Mouse (Mus musculus) intestine, embryonic 15.5 days (tissue): ENCODE data around the gene Rem2. TPM values are rescaled to one million over a fixed set of nuclear protein-coding genes. Genes with fewer than 3 reads are reported as not detected.
A peak's percentile ranks its signal among the peaks of the same experiment; 100 is the strongest.

Experiments
- ATAC-seq: fragments of 200-750 bp; cut with Nextera tagmentation; 2 replicates; pipeline ENCODE4 v1.8.0; 2017; ENCODE audit warnings: moderate TSS enrichment, moderate library complexity
- H3K27ac ChIP-seq: fragments of 300-500 bp; sonication (generic); 2 replicates; pipeline ENCODE4 v1.5.1; 2015; ENCODE audit warnings: mild to moderate bottlenecking, inconsistent platforms
- H3K27me3 ChIP-seq: fragments of 300-500 bp; sonication (generic); replicated peaks from 2 replicates; pipeline ENCODE4 v1.6.1; 2015; ENCODE audit warnings: inconsistent platforms
- H3K36me3 ChIP-seq: fragments of 300-500 bp; sonication (generic); 2 replicates; pipeline ENCODE4 v1.6.1; 2015; ENCODE audit warnings: inconsistent platforms
- H3K4me1 ChIP-seq: fragments of 300-500 bp; sonication (generic); replicated peaks from 2 replicates; pipeline ENCODE4 v1.6.1; 2015; ENCODE audit warnings: inconsistent platforms
- H3K4me2 ChIP-seq: fragments of 300-500 bp; sonication (generic); replicated peaks from 2 replicates; pipeline ENCODE4 v1.6.1; 2015; ENCODE audit warnings: mild to moderate bottlenecking, inconsistent platforms
- H3K4me3 ChIP-seq: fragments of 300-500 bp; sonication (generic); replicated peaks from 2 replicates; pipeline ENCODE4 v1.5.1; 2015; ENCODE audit warnings: inconsistent platforms
- H3K9ac ChIP-seq: fragments of 300-500 bp; sonication (generic); 2 replicates; pipeline ENCODE4 v1.6.1; 2015; ENCODE audit warnings: inconsistent platforms
- H3K9me3 ChIP-seq: fragments of 300-500 bp; sonication (generic); 2 replicates; pipeline ENCODE4 v1.6.1; 2016; ENCODE audit warnings: inconsistent platforms
- WGBS: fragments of 180-500 bp; shearing (Covaris S2); methylation state at CpG from one replicate; pipeline ENCODE4 v1.1.7; 2015; 5-methylcytosine and 5-hydroxymethylcytosine counted together
- polyA plus RNA-seq: library from polyadenylated mRNA; unstranded; fragments of >200 nt; fragmentation: Nextera tagmentation; extraction: Ambion mirVana; gene quantifications from 2 replicates; pipeline ENCODE4 v1.2.1, GENCODE M21; 2015

Gene Rem2
- polyA plus RNA-seq, 1 experiment from 2014 or later, result 1.9 TPM

- H3K27ac ChIP-seq, result peak overlapping the region; percentile 72
- no peaks in the 10 kb centered on the region for H3K9me3 ChIP-seq
- H3K4me1 ChIP-seq, result peaks cover 9% of the 10 kb centered on the region; the same call in 1 of the 2 replicates
- WGBS, result 50% methylated on average over 11 of the region's 11 CpGs
- ATAC-seq, result peak; percentile 87
- H3K9ac ChIP-seq, result no peak overlapping the region
- no peaks in the 10 kb centered on the region for H3K27me3 ChIP-seq
- H3K36me3 ChIP-seq, result no peaks in the 10 kb centered on the region
- H3K4me3 ChIP-seq, result no peak overlapping the region
- 0 out of 2 replicates have a peak overlapping the region, but pooled peaks have one; percentile 18 for H3K4me2 ChIP-seq
Measured at GRCm38 (mm10) chr14:54454669-54455528, 21.0 kb upstream of the Rem2 start.

- no peak overlapping the region for H3K4me2 ChIP-seq
- H3K27ac ChIP-seq, result no peak overlapping the region
- H3K9ac ChIP-seq, result no peak overlapping the region
- no peaks in the 10 kb centered on the region for H3K36me3 ChIP-seq
- no peak overlapping the region for H3K4me3 ChIP-seq
- no peaks in the 10 kb centered on the region for H3K27me3 ChIP-seq
- H3K9me3 ChIP-seq, result no peaks in the 10 kb centered on the region
- peaks cover 9% of the 10 kb centered on the region; the same call in 1 of the 2 replicates for H3K4me1 ChIP-seq
- 81% methylated on average over 14 of the region's 14 CpGs for WGBS
- ATAC-seq, result no peak
Measured at GRCm38 (mm10) chr14:54457907-54458569, 17.9 kb upstream of the Rem2 start.

- Histone ChIP-seq H3K4me1 (0 out of 2 replicates have a peak, but pooled peaks cover 3% of the 10 kb centered on the region), H3K4me3 (no peak overlapping the region), H3K9ac (no peak overlapping the region), H3K4me2 (no peak overlapping the region), H3K27ac (no peak overlapping the region), H3K9me3 (no peaks in the 10 kb centered on the region), H3K36me3 (no peaks in the 10 kb centered on the region), H3K27me3 (no peaks in the 10 kb centered on the region)
- ATAC-seq, result no peak
- 61% methylated on average over 4 of the region's 4 CpGs for WGBS
Measured at GRCm38 (mm10) chr14:54462146-54462545, 13.8 kb upstream of the Rem2 start.

- Histone ChIP-seq H3K4me2 (peak overlapping the region; percentile 72), H3K9ac (peak overlapping the region; percentile 78; the same call in 1 of the 2 replicates), H3K4me1 (0 out of 2 replicates have a peak, but pooled peaks cover 3% of the 10 kb centered on the region), H3K9me3 (no peaks in the 10 kb centered on the region), H3K27me3 (no peaks in the 10 kb centered on the region), H3K27ac (peak overlapping the region; percentile 85), H3K36me3 (0 out of 2 replicates have a peak, but pooled peaks cover 8% of the 10 kb centered on the region), H3K4me3 (peak overlapping the region; percentile 92)
- WGBS, result 13% methylated on average over 12 of the region's 12 CpGs
- peak; percentile 57 for ATAC-seq
Measured at GRCm38 (mm10) chr14:54463108-54463958, 12.6 kb upstream of the Rem2 start.

GRCm38 (mm10) chr14:54463959-54464292 lies 12.0 kb upstream of the Rem2 start, which contains the start of gene Lrp10:
TSS of gene Lrp10 (plus strand) at chr14:54464137.
- under 1% methylated on average over 35 of the region's 35 CpGs for WGBS
- ATAC-seq, result peak; percentile 93
- H3K4me1 ChIP-seq, result 0 out of 2 replicates have a peak, but pooled peaks cover 3% of the 10 kb centered on the region
- H3K36me3 ChIP-seq, result peaks cover 14% of the 10 kb centered on the region
- H3K27me3 ChIP-seq, result no peaks in the 10 kb centered on the region
- H3K9me3 ChIP-seq, result no peaks in the 10 kb centered on the region
- peak within 1 kb of the TSS; percentile 92 for H3K4me3 ChIP-seq
- H3K4me2 ChIP-seq, result peak within 1 kb of the TSS; percentile 72
- peak within 1 kb of the TSS; percentile 85 for H3K27ac ChIP-seq
- H3K9ac ChIP-seq, result peak within 1 kb of the TSS; percentile 78

GRCm38 (mm10) chr14:54464293-54465005 lies 11.5 kb upstream of the Rem2 start:
- H3K36me3 ChIP-seq, result peaks cover 19% of the 10 kb centered on the region
- H3K4me1 ChIP-seq, result 0 out of 2 replicates have a peak, but pooled peaks cover 3% of the 10 kb centered on the region
- peak overlapping the region; percentile 72 for H3K4me2 ChIP-seq
- H3K9ac ChIP-seq, result peak overlapping the region; percentile 78
- under 1% methylated on average over 57 of the region's 57 CpGs for WGBS
- no peaks in the 10 kb centered on the region for H3K9me3 ChIP-seq
- H3K27ac ChIP-seq, result peak overlapping the region; percentile 85
- no peaks in the 10 kb centered on the region for H3K27me3 ChIP-seq
- H3K4me3 ChIP-seq, result peak overlapping the region; percentile 92
- peak; percentile 82 for ATAC-seq

- H3K36me3 ChIP-seq, result peaks cover 29% of the 10 kb centered on the region
- ATAC-seq, result no peak
- no peak overlapping the region for H3K27ac ChIP-seq
- H3K9me3 ChIP-seq, result no peaks in the 10 kb centered on the region
- 82% methylated on average over 2 of the region's 2 CpGs for WGBS
- H3K9ac ChIP-seq, result no peak overlapping the region
- peaks cover 10% of the 10 kb centered on the region for H3K4me1 ChIP-seq
- H3K27me3 ChIP-seq, result no peaks in the 10 kb centered on the region
- H3K4me3 ChIP-seq, result no peak overlapping the region
- H3K4me2 ChIP-seq, result no peak overlapping the region
Measured at GRCm38 (mm10) chr14:54471467-54471866, 4.4 kb upstream of the Rem2 start.

- no peak for ATAC-seq
- H3K36me3 ChIP-seq, result peaks cover 28% of the 10 kb centered on the region
- no peak overlapping the region for H3K4me2 ChIP-seq
- no peaks in the 10 kb centered on the region for H3K9me3 ChIP-seq
- peaks cover 11% of the 10 kb centered on the region for H3K4me1 ChIP-seq
- no peak overlapping the region for H3K4me3 ChIP-seq
- no peak overlapping the region for H3K27ac ChIP-seq
- WGBS, result 61% methylated on average over 5 of the region's 5 CpGs
- H3K9ac ChIP-seq, result no peak overlapping the region
- H3K27me3 ChIP-seq, result peaks cover 2% of the 10 kb centered on the region; the same call in 1 of the 2 replicates
Measured at GRCm38 (mm10) chr14:54472671-54473070, 3.2 kb upstream of the Rem2 start.

- Histone ChIP-seq H3K9ac (no peak overlapping the region), H3K27ac (no peak overlapping the region), H3K9me3 (no peaks in the 10 kb centered on the region), H3K4me3 (no peak overlapping the region), H3K27me3 (peaks cover 19% of the 10 kb centered on the region), H3K36me3 (peaks cover 7% of the 10 kb centered on the region; the same call in 1 of the 2 replicates), H3K4me2 (no peak overlapping the region), H3K4me1 (peaks cover 14% of the 10 kb centered on the region)
- 80% methylated on average over 5 of the region's 5 CpGs for WGBS
- ATAC-seq, result no peak
Measured at GRCm38 (mm10) chr14:54474744-54475143, 1.2 kb upstream of the Rem2 start.

GRCm38 (mm10) chr14:54477172-54477909 lies 1.4 kb downstream of the Rem2 start:
- WGBS, result 81% methylated on average over 15 of the region's 15 CpGs
- ATAC-seq, result no peak
- Histone ChIP-seq H3K4me3 (no peak overlapping the region), H3K9me3 (no peaks in the 10 kb centered on the region), H3K4me1 (peaks cover 14% of the 10 kb centered on the region), H3K4me2 (no peak overlapping the region), H3K36me3 (no peaks in the 10 kb centered on the region), H3K9ac (no peak overlapping the region), H3K27ac (no peak overlapping the region), H3K27me3 (peaks cover 20% of the 10 kb centered on the region)

- WGBS, result 3% methylated on average over 40 of the region's 40 CpGs
Measured at GRCm38 (mm10) chr14:54479451-54479920, 3.6 kb downstream of the Rem2 start.

More at GRCm38 (mm10) chr14:54479451-54479920, 3.6 kb downstream of the Rem2 start:
- no peaks in the 10 kb centered on the region for H3K36me3 ChIP-seq
- H3K9me3 ChIP-seq, result no peaks in the 10 kb centered on the region
- peak overlapping the region; percentile 37 for H3K4me3 ChIP-seq
- H3K9ac ChIP-seq, result peak overlapping the region; percentile 46
- no peak for ATAC-seq
- H3K27me3 ChIP-seq, result peaks cover 20% of the 10 kb centered on the region
- H3K4me1 ChIP-seq, result peaks cover 14% of the 10 kb centered on the region
- H3K4me2 ChIP-seq, result peak overlapping the region; percentile 84
- H3K27ac ChIP-seq, result no peak overlapping the region
